Mouse (Mus musculus) duodenum, adult 2 months (tissue): ENCODE results near the gene Bod1l. TPM values are rescaled to one million over a fixed set of nuclear protein-coding genes. Genes with fewer than 3 reads are reported as not detected.

ENCODE experiments used
- polyA plus RNA-seq: library from polyadenylated mRNA; depleted of rRNA; stranded (reverse); fragments of >200 nt; gene quantifications from 2 replicates; pipeline ENCODE4 v1.2.3, GENCODE M21; 2012; ENCODE audit warnings: low replicate concordance; rRNA removed

The Bod1l gene
- polyA plus RNA-seq, result 0.96 and 1.3 TPM in 2 replicates

DNA sequence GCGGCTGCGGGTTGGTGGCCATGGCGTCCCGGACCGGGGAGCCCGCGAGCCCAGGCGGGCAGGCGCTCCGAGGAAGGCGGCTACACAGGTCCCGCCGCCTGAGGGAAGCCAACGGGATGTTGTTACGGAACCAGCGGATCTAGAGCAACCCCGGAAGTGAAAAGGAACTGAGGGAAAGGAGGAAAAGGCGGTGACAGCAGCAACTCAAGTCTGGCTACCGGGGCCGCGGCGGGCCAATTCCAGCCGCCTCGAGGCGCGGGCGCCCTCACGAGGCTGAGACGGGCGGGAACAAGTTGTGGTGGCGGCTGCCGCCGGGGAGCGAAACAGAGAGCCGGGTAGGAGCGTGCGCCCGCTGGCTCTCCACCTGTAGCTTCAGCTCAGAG, at the start of gene Bod1l:
Gene Bod1l (minus strand): TSS at position 169 of the 383 bp plus-strand sequence.

DNA sequence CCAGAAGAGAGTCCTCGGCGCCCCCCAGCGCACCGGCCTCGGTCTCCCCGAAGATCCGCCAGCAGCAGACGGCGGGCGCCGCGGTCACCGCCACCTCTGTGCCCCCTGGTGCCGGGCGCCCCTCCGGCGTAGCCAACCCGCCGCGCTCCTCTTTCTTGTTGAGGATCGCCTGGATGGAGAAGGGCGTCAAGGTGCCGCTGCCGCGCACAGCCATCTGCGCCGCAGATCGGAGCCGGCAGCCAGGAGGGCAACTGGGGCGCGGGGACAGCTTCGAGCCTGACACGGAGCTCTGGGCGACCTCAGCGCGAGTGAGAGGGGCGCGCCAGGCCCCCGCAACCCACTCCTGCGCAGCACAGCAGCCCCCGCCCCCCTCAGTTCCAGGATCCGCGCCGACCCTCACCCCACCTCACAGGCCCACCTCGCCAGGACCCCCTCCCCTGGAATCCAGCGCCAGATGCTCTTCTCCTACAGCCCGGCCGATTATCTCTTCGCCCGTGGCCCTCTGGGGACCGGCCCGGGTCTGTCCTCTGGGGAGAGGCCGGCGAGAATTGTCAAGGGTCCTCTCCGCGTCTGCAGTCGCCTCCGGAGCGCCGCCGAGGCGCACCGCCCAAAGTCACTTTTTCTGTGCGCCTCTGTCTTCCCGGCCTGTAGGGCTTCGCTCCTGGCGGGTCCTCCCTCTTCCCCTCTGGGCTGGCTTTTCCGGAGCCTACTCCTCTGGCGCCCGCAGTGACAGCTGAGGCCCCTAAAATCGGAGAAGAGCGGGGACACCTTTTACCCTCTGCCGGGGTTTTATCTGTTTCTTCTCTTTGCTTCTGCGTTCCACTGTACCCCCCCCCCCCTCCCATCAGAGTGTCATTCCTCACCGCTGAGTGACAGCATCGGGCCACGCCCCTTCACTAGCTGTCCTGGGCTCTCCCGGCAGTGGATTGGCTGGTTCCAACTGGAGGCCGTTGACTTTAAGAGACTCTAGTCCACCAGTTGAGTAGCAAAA, 80.1 kb downstream of the Bod1l start, which contains the start of gene Nkx3-2:
Gene Nkx3-2 (minus strand): TSS at position 771 of the 991 bp plus-strand sequence.

Other genes starting within 250 kb of the Bod1l start
- gene Rab28, start 136.2 kb downstream of the Bod1l start, polyA plus RNA-seq, result 31.0 and 47.2 TPM in 2 replicates
- 1.6 and 2.8 TPM in 2 replicates for gene Nkx3-2, start 79.8 kb downstream of the Bod1l start, polyA plus RNA-seq
- gene Gm16223, start 223.6 kb upstream of the Bod1l start, polyA plus RNA-seq, result not detected in 2 replicates